8 mouse cellular contexts compared by ENCODE assay signal in the genomic region with DNA sequence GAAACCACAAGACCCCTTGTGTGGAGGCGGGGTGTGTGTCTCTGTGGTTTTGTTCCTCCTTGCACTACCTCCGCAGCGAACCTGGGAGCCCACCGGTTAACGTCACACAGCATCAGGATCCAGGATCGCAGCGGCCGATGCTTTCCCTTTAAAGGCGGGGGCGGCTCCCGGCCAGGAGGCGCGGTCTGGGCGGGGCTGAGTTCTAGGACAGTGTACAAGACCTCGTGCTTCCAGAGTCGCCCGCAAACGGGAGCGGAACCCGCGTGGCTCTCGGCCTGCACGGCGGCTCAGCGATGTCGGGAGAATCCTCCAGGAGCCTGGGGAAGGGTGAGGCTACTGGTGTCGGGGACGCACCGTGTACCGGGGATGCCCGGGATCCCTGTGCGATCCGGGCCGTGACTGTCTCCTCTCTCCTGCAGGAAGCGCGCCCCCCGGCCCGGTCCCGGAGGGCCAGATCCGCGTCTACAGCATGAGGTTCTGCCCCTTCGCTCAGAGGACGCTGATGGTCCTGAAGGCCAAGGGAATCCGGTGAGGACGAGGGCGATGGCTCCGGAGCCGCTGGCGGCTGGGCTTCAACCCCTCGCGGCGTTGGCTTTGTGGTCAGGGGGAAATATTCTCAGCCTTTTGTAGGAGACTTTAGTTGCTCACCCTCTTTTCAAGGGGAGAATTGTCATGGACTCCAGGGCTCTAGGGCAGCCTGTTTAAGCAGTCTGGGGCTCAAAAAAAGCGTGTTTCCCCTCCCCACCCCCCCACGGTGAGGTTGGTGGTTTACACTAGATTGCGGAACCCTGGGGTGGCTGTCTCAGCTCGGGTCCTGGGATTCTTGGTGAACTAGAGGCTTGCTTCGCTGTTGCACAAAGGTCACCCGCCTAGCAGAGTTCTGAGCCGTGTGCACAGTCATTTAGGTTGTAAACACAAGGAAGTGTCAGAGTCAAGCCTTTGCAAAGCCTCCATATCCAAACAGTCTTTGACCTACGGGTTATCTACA. TPM values are rescaled to one million over a fixed set of nuclear protein-coding genes. Genes with fewer than 3 reads are reported as not detected.
DNase-seq lines count a peak whose midpoint lies in the region; ATAC-seq and TF ChIP-seq lines count a peak whose summit lies in the region.

A gene (plus strand): TSS at position 175 of the 988 bp plus-strand sequence.

- in situ Hi-C loops in CH12.LX (cut with MboI; ENCODE audit: low pct_ligation_motif_present, low pct_unique_long_range_greater_than_20kb, low sequenced_read_pairs), result loop anchor here (25.0 kb wide), 1 partner anchor 493 kb away; no protein-coding TSS in a partner anchor

- TF ChIP-seq RAD21 in CH12.LX (IDR thresholded peaks at IDR 0.05; ENCODE audit: low read depth, low read length), result no peak

- ATAC-seq in forebrain, embryonic 12.5 days (ENCODE audit: low FRiP score), result peak; percentile 93
- ATAC-seq in heart, embryonic 16.5 days (replicated peaks; ENCODE audit: extremely low read depth, insufficient read depth, low FRiP score), result peak; percentile 93
- ATAC-seq in liver, embryonic 14.5 days (ENCODE audit: insufficient read depth), result peak; percentile 86
- peak; percentile 93 for ATAC-seq in stomach, embryonic 15.5 days (ENCODE audit: insufficient read depth, low FRiP score, low read depth)

- H3K4me3 ChIP-seq in CH12.LX (replicated peaks in 1 of 3; ENCODE audit: low read depth in 2 of 3, low read length in 2 of 3, poor library complexity in 1 of 3), result peak within 1 kb of the TSS; percentile 61 to 77 (median 76)
- H3K4me3 ChIP-seq in forebrain, embryonic 12.5 days (replicated peaks), result peak within 1 kb of the TSS; percentile 56
- H3K4me3 ChIP-seq in heart, embryonic 16.5 days (ENCODE audit: low read length), result peak within 1 kb of the TSS; percentile 85
- H3K4me3 ChIP-seq in liver, embryonic 14.5 days (ENCODE audit: insufficient read depth in 1 of 2, low read depth in 2 of 2, low read length in 2 of 2), result peak within 1 kb of the TSS; percentile 56 to 58
- peak within 1 kb of the TSS; percentile 60 for H3K4me3 ChIP-seq in stomach, embryonic 15.5 days (replicated peaks)

- no peaks in the 10 kb centered on the region for H3K9me3 ChIP-seq in CH12.LX (replicated peaks; ENCODE audit: low read length)
- H3K9me3 ChIP-seq in forebrain, embryonic 12.5 days, result no peaks in the 10 kb centered on the region
- no peaks in the 10 kb centered on the region for H3K9me3 ChIP-seq in heart, embryonic 16.5 days (replicated peaks; ENCODE audit: control insufficient read depth, low read length)
- no peaks in the 10 kb centered on the region for H3K9me3 ChIP-seq in liver, embryonic 14.5 days (ENCODE audit: control insufficient read depth, low read length)
- no peaks in the 10 kb centered on the region for H3K9me3 ChIP-seq in stomach, embryonic 15.5 days

- H3K27me3 ChIP-seq in CH12.LX (replicated peaks), result peaks cover 2% of the 10 kb centered on the region
- peaks cover 2% of the 10 kb centered on the region; the same call in 1 of the 2 replicates for H3K27me3 ChIP-seq in forebrain, embryonic 12.5 days
- H3K27me3 ChIP-seq in heart, embryonic 16.5 days (ENCODE audit: control insufficient read depth, insufficient read depth, low read length), result no peaks in the 10 kb centered on the region
- no peaks in the 10 kb centered on the region; the same call in 1 of the 2 replicates for H3K27me3 ChIP-seq in liver, embryonic 14.5 days (ENCODE audit: control insufficient read depth, insufficient read depth, low read length)
- H3K27me3 ChIP-seq in stomach, embryonic 15.5 days (replicated peaks), result no peaks in the 10 kb centered on the region

- TF ChIP-seq CTCF in CH12.LX (conservative IDR thresholded peaks at IDR 0.05 in 1 of 2, IDR thresholded peaks at IDR 0.05 in 1 of 2; ENCODE audit: low read depth in 2 of 2, low read length in 2 of 2), result no peak
- TF ChIP-seq CTCF in liver, embryonic 14.5 days (IDR thresholded peaks at IDR 0.05; ENCODE audit: low read depth), result 0 out of 2 replicates have a peak, but pooled peaks have one; percentile 3

- no peaks in the 10 kb centered on the region for H3K79me2 ChIP-seq in CH12.LX (replicated peaks; ENCODE audit: control insufficient read depth, extremely low read depth, insufficient read depth, poor library complexity, severe bottlenecking)

- peak within 1 kb of the TSS; percentile 60 for H3K4me2 ChIP-seq in CH12.LX (ENCODE audit: insufficient read depth, low read depth, poor library complexity, severe bottlenecking)
- H3K4me2 ChIP-seq in forebrain, embryonic 12.5 days, result peak within 1 kb of the TSS; percentile 99
- peak within 1 kb of the TSS; percentile 100 for H3K4me2 ChIP-seq in heart, embryonic 16.5 days (ENCODE audit: low read depth, low read length)
- peak within 1 kb of the TSS; percentile 72 for H3K4me2 ChIP-seq in liver, embryonic 14.5 days (ENCODE audit: low read depth)
- H3K4me2 ChIP-seq in stomach, embryonic 15.5 days, result peak within 1 kb of the TSS; percentile 89

- H3K36me3 ChIP-seq in CH12.LX (replicated peaks in 1 of 2; ENCODE audit: control insufficient read depth in 1 of 2, insufficient read depth in 1 of 2, low read length in 1 of 2), result peaks cover 12 to 33% of the 10 kb centered on the region in 2 experiments
- no peaks in the 10 kb centered on the region; the same call in 1 of the 2 replicates for H3K36me3 ChIP-seq in forebrain, embryonic 12.5 days (replicated peaks)
- peaks cover 17% of the 10 kb centered on the region for H3K36me3 ChIP-seq in heart, embryonic 16.5 days (ENCODE audit: control insufficient read depth, insufficient read depth)
- H3K36me3 ChIP-seq in liver, embryonic 14.5 days (replicated peaks; ENCODE audit: control insufficient read depth, insufficient read depth, low read depth), result no peaks in the 10 kb centered on the region; the same call in 1 of the 2 replicates
- peaks cover 5% of the 10 kb centered on the region; the same call in 1 of the 2 replicates for H3K36me3 ChIP-seq in stomach, embryonic 15.5 days

- peak within 1 kb of the TSS; percentile 5; the same call in 1 of the 2 replicates for H3K27ac ChIP-seq in CH12.LX (ENCODE audit: insufficient read depth, low read depth)
- H3K27ac ChIP-seq in forebrain, embryonic 12.5 days, result no peak within 1 kb of the TSS
- peak within 1 kb of the TSS; percentile 79 for H3K27ac ChIP-seq in heart, embryonic 16.5 days (ENCODE audit: low read length)
- no peak within 1 kb of the TSS for H3K27ac ChIP-seq in liver, embryonic 14.5 days
- H3K27ac ChIP-seq in stomach, embryonic 15.5 days, result peak within 1 kb of the TSS; percentile 75

- WGBS in forebrain, embryonic 12.5 days, result under 1% methylated on average over 60 of the region's 60 CpGs
- under 1% methylated on average over 59 of the region's 60 CpGs for WGBS in heart, embryonic 16.5 days
- WGBS in liver, embryonic 14.5 days (ENCODE audit: insufficient replicate concordance), result under 1% methylated on average over 59 of the region's 60 CpGs
- WGBS in stomach, embryonic 15.5 days, result under 1% methylated on average over 59 of the region's 60 CpGs

- peaks cover 19 to 43% of the 10 kb centered on the region in 2 experiments for H3K4me1 ChIP-seq in CH12.LX (ENCODE audit: control insufficient read depth in 1 of 2, insufficient read depth in 2 of 2)
- peaks cover 15% of the 10 kb centered on the region for H3K4me1 ChIP-seq in forebrain, embryonic 12.5 days
- H3K4me1 ChIP-seq in heart, embryonic 16.5 days (ENCODE audit: control insufficient read depth, insufficient read depth, low read length), result peaks cover 14% of the 10 kb centered on the region
- H3K4me1 ChIP-seq in liver, embryonic 14.5 days (replicated peaks; ENCODE audit: control insufficient read depth in 2 of 2, insufficient read depth in 2 of 2, low read length in 1 of 2), result peaks cover 0 to 9% of the 10 kb centered on the region in 2 experiments; a peak in 2 of 4 replicates
- 0 out of 2 replicates have a peak, but pooled peaks cover 5% of the 10 kb centered on the region for H3K4me1 ChIP-seq in stomach, embryonic 15.5 days

- dilution Hi-C loops in CH12.LX (cut with MboI; ENCODE audit: extremely low pct_ligation_motif_present, extremely low pct_unique_long_range_greater_than_20kb, low sequenced_read_pairs), result no loop called here

- no peak for TF ChIP-seq EP300 in CH12.LX (IDR thresholded peaks at IDR 0.05; ENCODE audit: low read length)
- no peak for TF ChIP-seq EP300 in liver, embryonic 14.5 days (IDR thresholded peaks at IDR 0.05; ENCODE audit: low read depth)

- DNase-seq in CH12.LX (ENCODE audit: extremely low read depth), result peak; percentile 72
- DNase-seq in c-Kit-positive CD71-positive TER-119-negative erythroid progenitor cells, embryonic 14.5 days (ENCODE audit: low read depth), result peak; percentile 67
- peak; percentile 93 to 96 for DNase-seq in kidney, postnatal 36 days
- DNase-seq in liver, embryonic 14.5 days (ENCODE audit: low read depth in 3 of 3, low spot score in 3 of 3), result peak; percentile 39 to 52 (median 51)
- DNase-seq in neural tube, embryonic 10.5 days (ENCODE audit: extremely low spot score, low spot score), result peak; percentile 91

- TF ChIP-seq POLR2A in CH12.LX (IDR thresholded peaks at IDR 0.05; ENCODE audit: low read depth, low read length), result peak; percentile 96

- peak within 1 kb of the TSS; percentile 78 for H3K9ac ChIP-seq in CH12.LX (ENCODE audit: insufficient read depth, low read depth)
- H3K9ac ChIP-seq in forebrain, embryonic 12.5 days, result peak within 1 kb of the TSS; percentile 66
- H3K9ac ChIP-seq in heart, embryonic 16.5 days (ENCODE audit: low read length), result peak within 1 kb of the TSS; percentile 82
- H3K9ac ChIP-seq in liver, embryonic 14.5 days (replicated peaks), result peak within 1 kb of the TSS; percentile 32
- H3K9ac ChIP-seq in stomach, embryonic 15.5 days, result peak within 1 kb of the TSS; percentile 52

TF ChIP-seq in CH12.LX, 34 proteins besides CTCF, POLR2A, EP300 and RAD21 (continues in another document):
- TF ChIP-seq TCF12 (IDR thresholded peaks at IDR 0.05; ENCODE audit: low read depth, low read length), result peak; percentile 56; the same call in 1 of the 2 replicates
- TF ChIP-seq MAZ (IDR thresholded peaks at IDR 0.05; ENCODE audit: low read depth, low read length), result peak; percentile 85
- peak; percentile 93 for TF ChIP-seq SIN3A (IDR thresholded peaks at IDR 0.05; ENCODE audit: low read length)
- no peak for TF ChIP-seq RCOR1 (conservative IDR thresholded peaks at IDR 0.05; ENCODE audit: low read depth, low read length)
- no peak for TF ChIP-seq USF2 (conservative IDR thresholded peaks at IDR 0.05; ENCODE audit: low read depth, low read length)
- no peak for TF ChIP-seq JUND (conservative IDR thresholded peaks at IDR 0.05; ENCODE audit: low read depth, low read length)
- no peak for TF ChIP-seq SMC3 (IDR thresholded peaks at IDR 0.05; ENCODE audit: low read depth, low read length)

RNA-seq across cellular contexts. Expression of the gene that starts here (rescaled TPM):
- total RNA-seq in CH12.LX (2012; rRNA removed), result 80.0 and 86.5 TPM in 2 replicates
- total RNA-seq in CH12.LX (2014; rRNA removed), result 106 and 111 TPM in 2 replicates
- 111 and 113 TPM in 2 replicates for polyA plus RNA-seq in CH12.LX (2012; ENCODE audit: insufficient read length, low read depth)
- 61.8 and 62.7 TPM in 2 replicates for polyA plus RNA-seq in forebrain, embryonic 12.5 days (2016; fragmentation: Nextera tagmentation; extraction: Ambion mirVana)
- polyA plus RNA-seq in heart, embryonic 16.5 days (2015; fragmentation: Nextera tagmentation; extraction: Ambion mirVana), result 115 and 121 TPM in 2 replicates
- polyA plus RNA-seq in liver, embryonic 14.5 days (2012; rRNA removed), result 51.7 and 57.2 TPM in 2 replicates
- polyA plus RNA-seq in liver, embryonic 14.5 days (2014; fragmentation: Nextera tagmentation; extraction: Ambion mirVana), result 98.9 and 111 TPM in 2 replicates
- 745 and 1,161 TPM in 2 replicates for polyA plus RNA-seq in stomach, embryonic 15.5 days (2015; fragmentation: Nextera tagmentation; extraction: Ambion mirVana)

Comparison
In these comparisons a context has a peak if more than half of its experiments do, and no peak if none do; other contexts are left out.
1. H3K27ac ChIP-seq: peak in CH12.LX (single experiment), heart, embryonic 16.5 days (single experiment) and stomach, embryonic 15.5 days (single experiment); none in forebrain, embryonic 12.5 days (single experiment) and liver, embryonic 14.5 days (single experiment).
2. H3K9ac ChIP-seq: peak in every context shown above with its lines; median percentile 82 in heart, embryonic 16.5 days; 78 in CH12.LX; 66 in forebrain, embryonic 12.5 days; 52 in stomach, embryonic 15.5 days; 32 in liver, embryonic 14.5 days.
3. Peak in every context shown above with its lines, with median percentiles within 50 percentile points of each other: DNase-seq, H3K4me2 ChIP-seq, H3K4me3 ChIP-seq and ATAC-seq.